Mouse (Mus musculus): ENCODE measurements at regions not wholly inside any gene's neighbourhood (a gene's known extent, or its start where the extent isn't known, plus 50 kb on each side); places are given as distances from the start of the nearest gene placed in this dataset.

- Histone ChIP-seq H3K4me3 (replicated peaks) (no peak overlapping the region), H3K4me2 (replicated peaks) (no peak overlapping the region), H3K4me1 (replicated peaks) (no peaks in the 10 kb centered on the region), H3K36me3 (no peaks in the 10 kb centered on the region), H3K27me3 (replicated peaks) (no peaks in the 10 kb centered on the region; the same call in 1 of the 2 replicates), H3K9me3 (no peaks in the 10 kb centered on the region), H3K27ac (no peak overlapping the region), H3K9ac (no peak overlapping the region)
- WGBS = 78% methylated on average over 3 of the region's 3 CpGs
- no peak for ATAC-seq
Measured at GRCm38 (mm10) chr7:67895166-67895565, 57.5 kb upstream of the Igf1r start.

GRCm38 (mm10) chr7:67892917-67893316 is 59.7 kb upstream of the Igf1r start:
- Histone ChIP-seq H3K27me3 (replicated peaks) (no peaks in the 10 kb centered on the region; the same call in 1 of the 2 replicates), H3K4me2 (replicated peaks) (no peak overlapping the region), H3K4me1 (replicated peaks) (no peaks in the 10 kb centered on the region), H3K4me3 (replicated peaks) (no peak overlapping the region), H3K9ac (no peak overlapping the region), H3K36me3 (no peaks in the 10 kb centered on the region), H3K9me3 (no peaks in the 10 kb centered on the region), H3K27ac (no peak overlapping the region)
- WGBS = 57% methylated on average over 3 of the region's 3 CpGs
- ATAC-seq = no peak

- Histone ChIP-seq H3K36me3 (no peaks in the 10 kb centered on the region), H3K27ac (no peak overlapping the region), H3K9me3 (no peaks in the 10 kb centered on the region), H3K4me1 (replicated peaks) (no peaks in the 10 kb centered on the region), H3K27me3 (replicated peaks) (no peaks in the 10 kb centered on the region), H3K4me2 (replicated peaks) (no peak overlapping the region), H3K4me3 (replicated peaks) (no peak overlapping the region), H3K9ac (no peak overlapping the region)
- WGBS = 80% methylated on average over 6 of the region's 6 CpGs
- ATAC-seq = no peak
Measured at GRCm38 (mm10) chr7:67883040-67883439, 69.6 kb upstream of the Igf1r start.

GRCm38 (mm10) chr7:67882606-67883005 is 70.0 kb upstream of the Igf1r start:
- WGBS = 61% methylated on average over 8 of the region's 8 CpGs
- ATAC-seq = no peak
- Histone ChIP-seq H3K4me1 (replicated peaks) (no peaks in the 10 kb centered on the region), H3K4me2 (replicated peaks) (no peak overlapping the region), H3K4me3 (replicated peaks) (no peak overlapping the region), H3K9ac (no peak overlapping the region), H3K27me3 (replicated peaks) (no peaks in the 10 kb centered on the region), H3K36me3 (no peaks in the 10 kb centered on the region), H3K9me3 (no peaks in the 10 kb centered on the region), H3K27ac (no peak overlapping the region)

- no peak overlapping the region for H3K9ac ChIP-seq
- WGBS = 13% methylated on average over 1 of the region's 1 CpGs
- no peak overlapping the region for H3K4me2 ChIP-seq (replicated peaks)
- no peaks in the 10 kb centered on the region for H3K27me3 ChIP-seq (replicated peaks)
- no peak overlapping the region for H3K4me3 ChIP-seq (replicated peaks)
- H3K36me3 ChIP-seq = no peaks in the 10 kb centered on the region
- H3K4me1 ChIP-seq (replicated peaks) = no peaks in the 10 kb centered on the region
- no peak overlapping the region for H3K27ac ChIP-seq
- no peak for ATAC-seq
- no peaks in the 10 kb centered on the region for H3K9me3 ChIP-seq
Measured at GRCm38 (mm10) chr7:67878226-67878625, 74.4 kb upstream of the Igf1r start.

- no peak overlapping the region for H3K9ac ChIP-seq
- H3K27me3 ChIP-seq (replicated peaks) = no peaks in the 10 kb centered on the region
- no peaks in the 10 kb centered on the region for H3K4me1 ChIP-seq (replicated peaks)
- ATAC-seq = no peak
- H3K27ac ChIP-seq = no peak overlapping the region
- H3K9me3 ChIP-seq = no peaks in the 10 kb centered on the region
- H3K4me2 ChIP-seq (replicated peaks) = no peak overlapping the region
- no peak overlapping the region for H3K4me3 ChIP-seq (replicated peaks)
- WGBS = 68% methylated on average over 3 of the region's 3 CpGs
- H3K36me3 ChIP-seq = no peaks in the 10 kb centered on the region
Measured at GRCm38 (mm10) chr7:67877587-67877986, 75.0 kb upstream of the Igf1r start.

- Histone ChIP-seq H3K9me3 (no peaks in the 10 kb centered on the region), H3K27ac (no peak overlapping the region), H3K4me2 (replicated peaks) (no peak overlapping the region), H3K4me1 (replicated peaks) (peaks cover 2% of the 10 kb centered on the region; the same call in 1 of the 2 replicates), H3K27me3 (replicated peaks) (no peaks in the 10 kb centered on the region), H3K36me3 (no peaks in the 10 kb centered on the region), H3K4me3 (replicated peaks) (no peak overlapping the region), H3K9ac (no peak overlapping the region)
- 60% methylated on average over 14 of the region's 14 CpGs for WGBS
- ATAC-seq = no peak
Measured at GRCm38 (mm10) chr7:67854080-67855022, 94.8 kb upstream of the Synm start.

- no peak overlapping the region for H3K27ac ChIP-seq
- no peak overlapping the region for H3K9ac ChIP-seq
- peaks cover 6% of the 10 kb centered on the region; the same call in 1 of the 2 replicates for H3K4me1 ChIP-seq (replicated peaks)
- no peak overlapping the region for H3K4me2 ChIP-seq (replicated peaks)
- no peaks in the 10 kb centered on the region for H3K36me3 ChIP-seq
- H3K27me3 ChIP-seq (replicated peaks) = no peaks in the 10 kb centered on the region
- WGBS = 97% methylated on average over 3 of the region's 3 CpGs
- no peak overlapping the region for H3K4me3 ChIP-seq (replicated peaks)
- no peak for ATAC-seq
- no peaks in the 10 kb centered on the region for H3K9me3 ChIP-seq
Measured at GRCm38 (mm10) chr7:67852859-67853258, 93.3 kb upstream of the Synm start.

GRCm38 (mm10) chr7:67849509-67849862 is 89.9 kb upstream of the Synm start:
- peak; percentile 54 for ATAC-seq
- H3K27ac ChIP-seq = peak overlapping the region; percentile 4; the same call in 1 of the 2 replicates

GRCm38 (mm10) chr7:67848589-67849508 is 89.3 kb upstream of the Synm start:
- 4% methylated on average over 35 of the region's 35 CpGs for whole genome bisulfite sequencing
- ATAC-seq = peak; percentile 91
- no peaks in the 10 kb centered on the region for H3K36me3 ChIP-seq

More at GRCm38 (mm10) chr7:67849509-67849862, 89.9 kb upstream of the Synm start:
- H3K27me3 ChIP-seq (replicated peaks) = no peaks in the 10 kb centered on the region
- 12% methylated on average over 7 of the region's 7 CpGs for WGBS
- peak overlapping the region; percentile 41 for H3K4me3 ChIP-seq (replicated peaks)
- peaks cover 6% of the 10 kb centered on the region; the same call in 1 of the 2 replicates for H3K4me1 ChIP-seq (replicated peaks)
- no peaks in the 10 kb centered on the region for H3K36me3 ChIP-seq
- peak overlapping the region; percentile 41 for H3K9ac ChIP-seq
- peak overlapping the region; percentile 75 for H3K4me2 ChIP-seq (replicated peaks)
- no peaks in the 10 kb centered on the region for H3K9me3 ChIP-seq

GRCm38 (mm10) chr7:67846796-67847195 is 87.3 kb upstream of the Synm start:
- peak; percentile 86 for ATAC-seq
- Histone ChIP-seq H3K4me1 (replicated peaks) (peaks cover 6% of the 10 kb centered on the region; the same call in 1 of the 2 replicates), H3K9ac (no peak overlapping the region), H3K4me2 (replicated peaks) (no peak overlapping the region), H3K27ac (no peak overlapping the region), H3K4me3 (replicated peaks) (no peak overlapping the region), H3K9me3 (no peaks in the 10 kb centered on the region), H3K36me3 (no peaks in the 10 kb centered on the region), H3K27me3 (replicated peaks) (no peaks in the 10 kb centered on the region)
- WGBS = 18% methylated on average over 8 of the region's 8 CpGs

More at GRCm38 (mm10) chr7:67848589-67849508, 89.3 kb upstream of the Synm start:
- Histone ChIP-seq H3K4me1 (replicated peaks) (peaks cover 6% of the 10 kb centered on the region; the same call in 1 of the 2 replicates), H3K9ac (peak overlapping the region; percentile 41), H3K27me3 (replicated peaks) (no peaks in the 10 kb centered on the region), H3K4me3 (replicated peaks) (peak overlapping the region; percentile 41), H3K9me3 (no peaks in the 10 kb centered on the region), H3K4me2 (replicated peaks) (peak overlapping the region; percentile 75), H3K27ac (peak overlapping the region; percentile 4; the same call in 1 of the 2 replicates)

GRCm38 (mm10) chr7:67836984-67837383 is 77.4 kb upstream of the Synm start:
- Histone ChIP-seq H3K4me1 (replicated peaks) (no peaks in the 10 kb centered on the region), H3K27ac (no peak overlapping the region), H3K36me3 (no peaks in the 10 kb centered on the region), H3K4me3 (replicated peaks) (no peak overlapping the region), H3K27me3 (replicated peaks) (no peaks in the 10 kb centered on the region), H3K9ac (no peak overlapping the region), H3K4me2 (replicated peaks) (no peak overlapping the region), H3K9me3 (no peaks in the 10 kb centered on the region)
- ATAC-seq = no peak
- WGBS = 91% methylated on average over 5 of the region's 5 CpGs

Data from intestine, embryonic 15.5 days (tissue).